Mouse (Mus musculus): ENCODE results near the gene Cops9. TPM values are rescaled to one million over a fixed set of nuclear protein-coding genes. Genes with fewer than 3 reads are reported as not detected.

Cops9 gene
- total and polyA plus RNA-seq, 2 experiments = 72.0 to 145 TPM

- no peak for TF ChIP-seq POLR2A (IDR thresholded peaks at IDR 0.05; ENCODE audit: extremely low read depth, insufficient read depth, low read length)
- no peak for TF ChIP-seq CTCF (IDR thresholded peaks at IDR 0.05; ENCODE audit: low read depth, low read length)
- peaks cover 11% of the 10 kb centered on the region for H3K4me1 ChIP-seq (ENCODE audit: control insufficient read depth, insufficient read depth, low read length)
- no peak for DNase-seq (ENCODE audit: extremely low read depth, low read depth, low spot score)
- WGBS = 80% methylated on average over 5 of the region's 5 CpGs
- no peak overlapping the region for H3K27ac ChIP-seq (replicated peaks; ENCODE audit: insufficient read depth, low read depth, low read length)
- no peaks in the 10 kb centered on the region for H3K27me3 ChIP-seq (ENCODE audit: control insufficient read depth, insufficient read depth, low read length)
- H3K79me2 ChIP-seq (ENCODE audit: control insufficient read depth, insufficient read depth, low read length) = peaks cover 7% of the 10 kb centered on the region; the same call in 1 of the 2 replicates
- H3K9ac ChIP-seq (ENCODE audit: low read depth, low read length) = no peak overlapping the region
- no peak overlapping the region for H3K4me3 ChIP-seq (ENCODE audit: insufficient read depth, low read depth, low read length)
- no peaks in the 10 kb centered on the region for H3K36me3 ChIP-seq (ENCODE audit: control insufficient read depth, insufficient read depth, low read length)
Measured at GRCm38 (mm10) chr1:92644916-92645315, 3.1 kb upstream of the Cops9 start.

- WGBS = 80% methylated on average over 4 of the region's 4 CpGs
- peaks cover 11% of the 10 kb centered on the region for H3K4me1 ChIP-seq (ENCODE audit: control insufficient read depth, insufficient read depth, low read length)
- TF ChIP-seq CTCF (IDR thresholded peaks at IDR 0.05; ENCODE audit: low read depth, low read length) = no peak
- no peak for TF ChIP-seq POLR2A (IDR thresholded peaks at IDR 0.05; ENCODE audit: extremely low read depth, insufficient read depth, low read length)
- no peaks in the 10 kb centered on the region for H3K27me3 ChIP-seq (ENCODE audit: control insufficient read depth, insufficient read depth, low read length)
- no peak overlapping the region for H3K4me3 ChIP-seq (ENCODE audit: insufficient read depth, low read depth, low read length)
- H3K27ac ChIP-seq (replicated peaks; ENCODE audit: insufficient read depth, low read depth, low read length) = no peak overlapping the region
- no peak overlapping the region for H3K9ac ChIP-seq (ENCODE audit: low read depth, low read length)
- no peaks in the 10 kb centered on the region for H3K36me3 ChIP-seq (ENCODE audit: control insufficient read depth, insufficient read depth, low read length)
- H3K79me2 ChIP-seq (ENCODE audit: control insufficient read depth, insufficient read depth, low read length) = peaks cover 7% of the 10 kb centered on the region; the same call in 1 of the 2 replicates
- no peak for DNase-seq (ENCODE audit: extremely low read depth, low read depth, low spot score)
Measured at GRCm38 (mm10) chr1:92643691-92644090, 1.9 kb upstream of the Cops9 start.

GRCm38 (mm10) chr1:92640393-92640792 is 1.4 kb downstream of the Cops9 start:
- peaks cover 8% of the 10 kb centered on the region for H3K4me1 ChIP-seq (ENCODE audit: control insufficient read depth, insufficient read depth, low read length)
- H3K79me2 ChIP-seq (ENCODE audit: control insufficient read depth, insufficient read depth, low read length) = peaks cover 7% of the 10 kb centered on the region; the same call in 1 of the 2 replicates
- DNase-seq (ENCODE audit: extremely low read depth, low read depth, low spot score) = no peak
- no peak overlapping the region for H3K9ac ChIP-seq (ENCODE audit: low read depth, low read length)
- no peaks in the 10 kb centered on the region for H3K27me3 ChIP-seq (ENCODE audit: control insufficient read depth, insufficient read depth, low read length)
- H3K4me3 ChIP-seq (ENCODE audit: insufficient read depth, low read depth, low read length) = no peak overlapping the region
- H3K27ac ChIP-seq (replicated peaks; ENCODE audit: insufficient read depth, low read depth, low read length) = no peak overlapping the region
- TF ChIP-seq CTCF (IDR thresholded peaks at IDR 0.05; ENCODE audit: low read depth, low read length) (no peak), POLR2A (IDR thresholded peaks at IDR 0.05; ENCODE audit: extremely low read depth, insufficient read depth, low read length) (no peak)
- no peaks in the 10 kb centered on the region; the same call in 1 of the 2 replicates for H3K36me3 ChIP-seq (ENCODE audit: control insufficient read depth, insufficient read depth, low read length)
- 82% methylated on average over 6 of the region's 6 CpGs for WGBS

- Histone ChIP-seq H3K9ac (ENCODE audit: low read depth, low read length) (no peak overlapping the region), H3K4me3 (ENCODE audit: insufficient read depth, low read depth, low read length) (no peak overlapping the region), H3K4me1 (ENCODE audit: control insufficient read depth, insufficient read depth, low read length) (peaks cover 8% of the 10 kb centered on the region), H3K27ac (replicated peaks; ENCODE audit: insufficient read depth, low read depth, low read length) (no peak overlapping the region), H3K79me2 (ENCODE audit: control insufficient read depth, insufficient read depth, low read length) (peaks cover 7% of the 10 kb centered on the region; the same call in 1 of the 2 replicates), H3K27me3 (ENCODE audit: control insufficient read depth, insufficient read depth, low read length) (no peaks in the 10 kb centered on the region), H3K36me3 (ENCODE audit: control insufficient read depth, insufficient read depth, low read length) (no peaks in the 10 kb centered on the region; the same call in 1 of the 2 replicates)
- WGBS = 95% methylated on average over 4 of the region's 4 CpGs
- TF ChIP-seq POLR2A (IDR thresholded peaks at IDR 0.05; ENCODE audit: extremely low read depth, insufficient read depth, low read length) = no peak
- TF ChIP-seq CTCF (IDR thresholded peaks at IDR 0.05; ENCODE audit: low read depth, low read length) = no peak
- no peak for DNase-seq (ENCODE audit: extremely low read depth, low read depth, low spot score)
Measured at GRCm38 (mm10) chr1:92638736-92639135, 3.0 kb downstream of the Cops9 start.

GRCm38 (mm10) chr1:92638181-92638580 is 3.6 kb downstream of the Cops9 start:
- no peak overlapping the region for H3K27ac ChIP-seq (replicated peaks; ENCODE audit: insufficient read depth, low read depth, low read length)
- DNase-seq (ENCODE audit: extremely low read depth, low read depth, low spot score) = no peak
- H3K27me3 ChIP-seq (ENCODE audit: control insufficient read depth, insufficient read depth, low read length) = no peaks in the 10 kb centered on the region
- H3K4me3 ChIP-seq (ENCODE audit: insufficient read depth, low read depth, low read length) = no peak overlapping the region
- H3K4me1 ChIP-seq (ENCODE audit: control insufficient read depth, insufficient read depth, low read length) = peaks cover 8% of the 10 kb centered on the region
- peaks cover 7% of the 10 kb centered on the region; the same call in 1 of the 2 replicates for H3K79me2 ChIP-seq (ENCODE audit: control insufficient read depth, insufficient read depth, low read length)
- no peaks in the 10 kb centered on the region; the same call in 1 of the 2 replicates for H3K36me3 ChIP-seq (ENCODE audit: control insufficient read depth, insufficient read depth, low read length)
- no peak overlapping the region for H3K9ac ChIP-seq (ENCODE audit: low read depth, low read length)
- WGBS = 93% methylated on average over 3 of the region's 3 CpGs
- TF ChIP-seq POLR2A (IDR thresholded peaks at IDR 0.05; ENCODE audit: extremely low read depth, insufficient read depth, low read length) = no peak
- TF ChIP-seq CTCF (IDR thresholded peaks at IDR 0.05; ENCODE audit: low read depth, low read length) = no peak

GRCm38 (mm10) chr1:92637501-92638172 is 4.1 kb downstream of the Cops9 start:
- H3K9ac ChIP-seq (ENCODE audit: low read depth, low read length) = no peak overlapping the region
- DNase-seq (ENCODE audit: extremely low read depth, low read depth, low spot score) = no peak
- no peak overlapping the region for H3K4me3 ChIP-seq (ENCODE audit: insufficient read depth, low read depth, low read length)
- TF ChIP-seq CTCF (IDR thresholded peaks at IDR 0.05; ENCODE audit: low read depth, low read length) (no peak), POLR2A (IDR thresholded peaks at IDR 0.05; ENCODE audit: extremely low read depth, insufficient read depth, low read length) (no peak)
- peaks cover 7% of the 10 kb centered on the region; the same call in 1 of the 2 replicates for H3K79me2 ChIP-seq (ENCODE audit: control insufficient read depth, insufficient read depth, low read length)
- no peaks in the 10 kb centered on the region for H3K27me3 ChIP-seq (ENCODE audit: control insufficient read depth, insufficient read depth, low read length)
- H3K36me3 ChIP-seq (ENCODE audit: control insufficient read depth, insufficient read depth, low read length) = no peaks in the 10 kb centered on the region; the same call in 1 of the 2 replicates
- WGBS = 92% methylated on average over 15 of the region's 15 CpGs
- H3K4me1 ChIP-seq (ENCODE audit: control insufficient read depth, insufficient read depth, low read length) = peaks cover 8% of the 10 kb centered on the region
- no peak overlapping the region for H3K27ac ChIP-seq (replicated peaks; ENCODE audit: insufficient read depth, low read depth, low read length)

Data from liver, adult 2 months (tissue).